Mouse (Mus musculus) kidney, adult 2 months (tissue): ENCODE measurements at regions not wholly inside any gene's neighbourhood (a gene's known extent, or its start where the extent isn't known, plus 50 kb on each side); places are given as distances from the start of the nearest gene placed in this dataset.

Experiments
- DNase-seq: peaks from one replicate; pipeline ENCODE4 v3.0.0; 2021
- H3K27ac ChIP-seq: fragments of 200-500 bp; 2 replicates; pipeline ENCODE4 v1.5.1; 2012; ENCODE audit warnings: low read depth, low read length, control low read depth, inconsistent platforms; ENCODE audit not compliant: insufficient read depth
- H3K27me3 ChIP-seq: fragments of 200-500 bp; replicated peaks from 2 replicates; pipeline ENCODE4 v1.6.1; 2012; ENCODE audit warnings: mild to moderate bottlenecking, moderate library complexity, low read length, inconsistent platforms; ENCODE audit not compliant: control insufficient read depth, insufficient read depth
- H3K36me3 ChIP-seq: fragments of 200-500 bp; 2 replicates; pipeline ENCODE4 v1.6.1; 2012; ENCODE audit warnings: mild to moderate bottlenecking, moderate library complexity, low read length, inconsistent platforms; ENCODE audit not compliant: control insufficient read depth, insufficient read depth
- H3K4me1 ChIP-seq: fragments of 200-500 bp; 2 replicates; pipeline ENCODE4 v1.6.1; 2011; ENCODE audit warnings: low read length; ENCODE audit not compliant: control insufficient read depth, insufficient read depth
- H3K4me3 ChIP-seq: fragments of 200-500 bp; 2 replicates; pipeline ENCODE4 v1.5.1; 2011; ENCODE audit warnings: mild to moderate bottlenecking, low read depth, low read length, control low read depth; ENCODE audit not compliant: insufficient read depth
- CTCF ChIP-seq: fragments of 200-500 bp; conservative IDR thresholded peaks from 2 replicates; pipeline ENCODE4 v1.5.1; 2011; ENCODE audit warnings: low read depth, mild to moderate bottlenecking, control low read depth, low read length, moderate library complexity, mixed read lengths; ENCODE audit not compliant: insufficient read depth, insufficient read length
- POLR2A ChIP-seq: fragments of 200-500 bp; IDR thresholded peaks from one replicate; pipeline ENCODE4 v1.6.1; 2011; ENCODE audit warnings: low read depth, low read length, control low read depth
- WGBS: fragments of 180-500 bp; shearing (Covaris S2); methylation state at CpG from one replicate; pipeline ENCODE4 v1.1.7; 2018; 5-methylcytosine and 5-hydroxymethylcytosine counted together

- TF ChIP-seq CTCF, result no peak
- no peak for TF ChIP-seq POLR2A
- no peak overlapping the region for H3K4me3 ChIP-seq
- DNase-seq, result no peak
- H3K36me3 ChIP-seq, result no peaks in the 10 kb centered on the region
- H3K4me1 ChIP-seq, result no peaks in the 10 kb centered on the region
- H3K27ac ChIP-seq, result no peak overlapping the region
- WGBS, result 84% methylated on average over 6 of the region's 6 CpGs
- no peaks in the 10 kb centered on the region for H3K27me3 ChIP-seq
Measured at GRCm38 (mm10) chr14:62053004-62053403, 239.4 kb upstream of the Rnaseh2b start.

GRCm38 (mm10) chr14:62057096-62057495, 235.3 kb upstream of the Rnaseh2b start:
- H3K27ac ChIP-seq, result no peak overlapping the region
- DNase-seq, result no peak
- no peak overlapping the region for H3K4me3 ChIP-seq
- H3K4me1 ChIP-seq, result no peaks in the 10 kb centered on the region
- 68% methylated on average over 4 of the region's 4 CpGs for WGBS
- H3K36me3 ChIP-seq, result no peaks in the 10 kb centered on the region
- TF ChIP-seq CTCF (no peak), POLR2A (no peak)
- no peaks in the 10 kb centered on the region for H3K27me3 ChIP-seq

- DNase-seq, result no peak
- Histone ChIP-seq H3K27me3 (no peaks in the 10 kb centered on the region), H3K27ac (no peak overlapping the region), H3K4me1 (no peaks in the 10 kb centered on the region), H3K36me3 (no peaks in the 10 kb centered on the region), H3K4me3 (no peak overlapping the region)
- 97% methylated on average over 1 of the region's 1 CpGs for WGBS
- no peak for TF ChIP-seq CTCF
- TF ChIP-seq POLR2A, result no peak
Measured at GRCm38 (mm10) chr14:62058100-62058499, 234.3 kb upstream of the Rnaseh2b start.

- 93% methylated on average over 6 of the region's 6 CpGs for WGBS
- no peaks in the 10 kb centered on the region for H3K36me3 ChIP-seq
- TF ChIP-seq POLR2A (no peak), CTCF (no peak)
- H3K4me3 ChIP-seq, result no peak overlapping the region
- no peak overlapping the region for H3K27ac ChIP-seq
- no peaks in the 10 kb centered on the region for H3K4me1 ChIP-seq
- no peaks in the 10 kb centered on the region; the same call in 1 of the 2 replicates for H3K27me3 ChIP-seq
- DNase-seq, result no peak
Measured at GRCm38 (mm10) chr14:62071140-62071539, 221.2 kb upstream of the Rnaseh2b start.

- Histone ChIP-seq H3K4me1 (no peaks in the 10 kb centered on the region), H3K27ac (no peak overlapping the region), H3K36me3 (no peaks in the 10 kb centered on the region), H3K27me3 (no peaks in the 10 kb centered on the region), H3K4me3 (no peak overlapping the region)
- WGBS, result 41% methylated on average over 2 of the region's 2 CpGs
- TF ChIP-seq POLR2A (no peak), CTCF (no peak)
- peak; percentile 11 for DNase-seq
Measured at GRCm38 (mm10) chr14:62084047-62084446, 208.3 kb upstream of the Rnaseh2b start.

- no peak for DNase-seq
- H3K27me3 ChIP-seq, result no peaks in the 10 kb centered on the region
- no peaks in the 10 kb centered on the region for H3K36me3 ChIP-seq
- 77% methylated on average over 3 of the region's 3 CpGs for WGBS
- TF ChIP-seq CTCF (no peak), POLR2A (no peak)
- no peaks in the 10 kb centered on the region for H3K4me1 ChIP-seq
- no peak overlapping the region for H3K4me3 ChIP-seq
- H3K27ac ChIP-seq, result no peak overlapping the region
Measured at GRCm38 (mm10) chr14:62088174-62088573, 204.2 kb upstream of the Rnaseh2b start.

GRCm38 (mm10) chr14:62117532-62117931, 174.9 kb upstream of the Rnaseh2b start:
- Histone ChIP-seq H3K36me3 (no peaks in the 10 kb centered on the region), H3K4me1 (no peaks in the 10 kb centered on the region), H3K27ac (no peak overlapping the region), H3K4me3 (no peak overlapping the region), H3K27me3 (no peaks in the 10 kb centered on the region)
- 94% methylated on average over 3 of the region's 3 CpGs for WGBS
- TF ChIP-seq POLR2A (no peak), CTCF (no peak)
- no peak for DNase-seq

GRCm38 (mm10) chr14:62118542-62118953, 173.8 kb upstream of the Rnaseh2b start:
- no peaks in the 10 kb centered on the region for H3K36me3 ChIP-seq
- no peak overlapping the region for H3K27ac ChIP-seq
- WGBS, result 33% methylated on average over 2 of the region's 2 CpGs
- no peaks in the 10 kb centered on the region for H3K4me1 ChIP-seq
- no peaks in the 10 kb centered on the region for H3K27me3 ChIP-seq
- no peak overlapping the region for H3K4me3 ChIP-seq
- DNase-seq, result no peak
- TF ChIP-seq POLR2A (no peak), CTCF (no peak)
